In genomic region chr6:53794323-53794971, GRCm38 (mm10) we compare ENCODE assay signal across 8 mouse cellular contexts. TPM values are rescaled to one million over a fixed set of nuclear protein-coding genes. Genes with fewer than 3 reads are reported as not detected.
DNase-seq lines count a peak whose midpoint lies in the region; ATAC-seq and TF ChIP-seq lines count a peak whose summit lies in the region.

No protein-coding gene starts in this region.

- TF ChIP-seq CTCF in midbrain, postnatal 0 days (IDR thresholded peaks at IDR 0.05) = peak; percentile 87

- H3K9me3 ChIP-seq in embryonic facial prominence, embryonic 13.5 days = no peaks in the 10 kb centered on the region
- H3K9me3 ChIP-seq in kidney, embryonic 14.5 days (ENCODE audit: control insufficient read depth, low read length) = no peaks in the 10 kb centered on the region
- H3K9me3 ChIP-seq in limb, embryonic 11.5 days (ENCODE audit: control insufficient read depth, low read length) = no peaks in the 10 kb centered on the region
- H3K9me3 ChIP-seq in midbrain, postnatal 0 days (ENCODE audit: low read length) = no peaks in the 10 kb centered on the region

- 14% methylated on average over 17 of the region's 17 CpGs for WGBS in embryonic facial prominence, embryonic 13.5 days
- 16% methylated on average over 17 of the region's 17 CpGs for WGBS in kidney, embryonic 14.5 days
- 14% methylated on average over 17 of the region's 17 CpGs for WGBS in limb, embryonic 11.5 days
- WGBS in midbrain, postnatal 0 days = 9% methylated on average over 17 of the region's 17 CpGs

- H3K4me2 ChIP-seq in embryonic facial prominence, embryonic 13.5 days = peak overlapping the region; percentile 44
- H3K4me2 ChIP-seq in kidney, embryonic 14.5 days (replicated peaks; ENCODE audit: low read depth, low read length) = peak overlapping the region; percentile 30; the same call in 1 of the 2 replicates
- H3K4me2 ChIP-seq in limb, embryonic 11.5 days (ENCODE audit: low read depth, severe bottlenecking) = no peak overlapping the region
- peak overlapping the region; percentile 20 for H3K4me2 ChIP-seq in midbrain, postnatal 0 days (ENCODE audit: low read depth, low read length, poor library complexity, severe bottlenecking)

- H3K36me3 ChIP-seq in embryonic facial prominence, embryonic 13.5 days = no peaks in the 10 kb centered on the region
- H3K36me3 ChIP-seq in kidney, embryonic 14.5 days (ENCODE audit: control insufficient read depth, insufficient read depth, low read length) = no peaks in the 10 kb centered on the region
- H3K36me3 ChIP-seq in limb, embryonic 11.5 days (ENCODE audit: control insufficient read depth, insufficient read depth, low read length) = no peaks in the 10 kb centered on the region
- no peaks in the 10 kb centered on the region for H3K36me3 ChIP-seq in midbrain, postnatal 0 days (ENCODE audit: insufficient read depth, low read length)

- peaks cover 26% of the 10 kb centered on the region for H3K4me1 ChIP-seq in embryonic facial prominence, embryonic 13.5 days
- H3K4me1 ChIP-seq in kidney, embryonic 14.5 days (ENCODE audit: control insufficient read depth, insufficient read depth, low read length) = peaks cover 6% of the 10 kb centered on the region; the same call in 1 of the 2 replicates
- no peaks in the 10 kb centered on the region for H3K4me1 ChIP-seq in limb, embryonic 11.5 days (ENCODE audit: control insufficient read depth, insufficient read depth, low read length)
- H3K4me1 ChIP-seq in midbrain, postnatal 0 days (ENCODE audit: insufficient read depth, low read length) = no peaks in the 10 kb centered on the region

- no peak overlapping the region for H3K4me3 ChIP-seq in embryonic facial prominence, embryonic 13.5 days
- H3K4me3 ChIP-seq in kidney, embryonic 14.5 days (ENCODE audit: low read length) = no peak overlapping the region
- H3K4me3 ChIP-seq in limb, embryonic 11.5 days (ENCODE audit: low read depth, low read length) = no peak overlapping the region
- no peak overlapping the region for H3K4me3 ChIP-seq in midbrain, postnatal 0 days (ENCODE audit: low read depth, low read length)

- DNase-seq in 3T3-L1 (ENCODE audit: low read depth, low spot score) = peak; percentile 67
- peak; percentile 85 to 89 for DNase-seq in adrenal gland, postnatal 36 days
- peak; percentile 61 for DNase-seq in heart, adult 8-10 months (ENCODE audit: low spot score)
- peak; percentile 82 for DNase-seq in limb, embryonic 11.5 days (ENCODE audit: low spot score)
- DNase-seq in midbrain, postnatal 0 days (ENCODE audit: low spot score) = peak; percentile 92
- DNase-seq in urinary bladder, adult 18-20 months (ENCODE audit: low spot score in 2 of 2) = peak; percentile 69 to 80

- no peak overlapping the region for H3K27ac ChIP-seq in embryonic facial prominence, embryonic 13.5 days
- no peak overlapping the region for H3K27ac ChIP-seq in kidney, embryonic 14.5 days (ENCODE audit: low read depth, low read length)
- no peak overlapping the region for H3K27ac ChIP-seq in limb, embryonic 11.5 days (replicated peaks; ENCODE audit: low read depth, low read length)
- no peak overlapping the region for H3K27ac ChIP-seq in midbrain, postnatal 0 days (ENCODE audit: low read depth, low read length)

- no peak overlapping the region for H3K9ac ChIP-seq in embryonic facial prominence, embryonic 13.5 days
- H3K9ac ChIP-seq in kidney, embryonic 14.5 days (ENCODE audit: low read depth, low read length) = no peak overlapping the region
- no peak overlapping the region for H3K9ac ChIP-seq in limb, embryonic 11.5 days (ENCODE audit: low read length)
- no peak overlapping the region for H3K9ac ChIP-seq in midbrain, postnatal 0 days (replicated peaks; ENCODE audit: low read length, poor library complexity, severe bottlenecking)

- peak; percentile 48; the same call in 1 of the 2 replicates for ATAC-seq in embryonic facial prominence, embryonic 13.5 days (ENCODE audit: insufficient number of reproducible peaks, insufficient read depth, low FRiP score, low TSS enrichment, low read depth)
- peak; percentile 73; the same call in 1 of the 2 replicates for ATAC-seq in kidney, embryonic 14.5 days (ENCODE audit: low FRiP score, low TSS enrichment)
- ATAC-seq in limb, embryonic 11.5 days (ENCODE audit: insufficient number of reproducible peaks, low FRiP score, low TSS enrichment, low read depth) = no peak
- peak; percentile 80 for ATAC-seq in midbrain, postnatal 0 days (ENCODE audit: low FRiP score)

- H3K27me3 ChIP-seq in embryonic facial prominence, embryonic 13.5 days = 0 out of 2 replicates have a peak, but pooled peaks cover 3% of the 10 kb centered on the region
- H3K27me3 ChIP-seq in kidney, embryonic 14.5 days (ENCODE audit: control insufficient read depth, insufficient read depth, low read length) = no peaks in the 10 kb centered on the region
- H3K27me3 ChIP-seq in limb, embryonic 11.5 days (ENCODE audit: control insufficient read depth, insufficient read depth, low read length) = no peaks in the 10 kb centered on the region
- 0 out of 2 replicates have a peak, but pooled peaks cover 3% of the 10 kb centered on the region for H3K27me3 ChIP-seq in midbrain, postnatal 0 days (ENCODE audit: insufficient read depth, low read length)

RNA-seq across cellular contexts. Expression of gene Tril, which starts 26.2 kb away (rescaled TPM):
- total RNA-seq in adrenal gland, postnatal 36 days (2021) = 1 to 10 TPM; 6.8 to 7.9 TPM
- polyA plus RNA-seq in embryonic facial prominence, embryonic 13.5 days (2015; fragmentation: Nextera tagmentation; extraction: Ambion mirVana) = 51.0 and 58.7 TPM in 2 replicates
- 1 to 10 TPM; 3.2 to 3.6 (median 3.4) TPM for total RNA-seq in heart, adult 8-10 months (2022)
- 65.5 and 94.9 TPM in 2 replicates for polyA plus RNA-seq in kidney, embryonic 14.5 days (2014; fragmentation: Nextera tagmentation; extraction: Ambion mirVana)
- polyA plus RNA-seq in limb, embryonic 11.5 days (2014; fragmentation: Nextera tagmentation; extraction: Ambion mirVana) = 48.1 and 62.8 TPM in 2 replicates
- 48.4 and 55.6 TPM in 2 replicates for total RNA-seq in midbrain, postnatal 0 days (2014; rRNA removed)
- 25.9 and 26.7 TPM in 2 replicates for polyA plus RNA-seq in midbrain, postnatal 0 days (2015; fragmentation: Nextera tagmentation; extraction: Ambion mirVana)
